ENCODE assay signal across 10 mouse cellular contexts in genomic region chr19:8755652-8756051, GRCm38 (mm10). TPM values are rescaled to one million over a fixed set of nuclear protein-coding genes. Genes with fewer than 3 reads are reported as not detected.
DNase-seq lines count a peak whose midpoint lies in the region; ATAC-seq and TF ChIP-seq lines count a peak whose summit lies in the region.
"Had no signal": no experiment of that assay in that cellular context is flagged by ENCODE, and none has a peak within 500 bp of the region (broad histone marks: within the 10 kb centered on the region; RNA-seq: fewer than 3 reads in every experiment).

No protein-coding gene starts in this region.

- peak overlapping the region; percentile 96; the same call in 1 of the 2 replicates for H3K4me3 ChIP-seq in lung, embryonic 14.5 days (ENCODE audit: low read depth, low read length)
- peak overlapping the region; percentile 96 for H3K4me3 ChIP-seq in embryonic facial prominence, embryonic 13.5 days
- H3K4me3 ChIP-seq in hindbrain, postnatal 0 days (ENCODE audit: low read length), result no peak overlapping the region
- H3K4me3 ChIP-seq in midbrain, embryonic 15.5 days, result no peak overlapping the region

- H3K4me2 ChIP-seq in lung, embryonic 14.5 days, result peak overlapping the region; percentile 61
- H3K4me2 ChIP-seq in embryonic facial prominence, embryonic 13.5 days, result peak overlapping the region; percentile 65
- H3K4me2 ChIP-seq in hindbrain, postnatal 0 days (ENCODE audit: low read depth, low read length), result peak overlapping the region; percentile 82; the same call in 1 of the 2 replicates
- H3K4me2 ChIP-seq in midbrain, embryonic 15.5 days, result peak overlapping the region; percentile 61; the same call in 1 of the 2 replicates

- no peaks in the 10 kb centered on the region for H3K9me3 ChIP-seq in lung, embryonic 14.5 days (ENCODE audit: low read depth, low read length)
- H3K9me3 ChIP-seq in embryonic facial prominence, embryonic 13.5 days, result no peaks in the 10 kb centered on the region
- H3K9me3 ChIP-seq in hindbrain, postnatal 0 days (ENCODE audit: low read length), result no peaks in the 10 kb centered on the region
- H3K9me3 ChIP-seq in midbrain, embryonic 15.5 days, result no peaks in the 10 kb centered on the region

- WGBS in lung, embryonic 14.5 days, result 61% methylated on average over 3 of the region's 3 CpGs
- WGBS in embryonic facial prominence, embryonic 13.5 days, result 81% methylated on average over 3 of the region's 3 CpGs
- 67% methylated on average over 3 of the region's 3 CpGs for WGBS in hindbrain, postnatal 0 days
- 80% methylated on average over 3 of the region's 3 CpGs for WGBS in midbrain, embryonic 15.5 days

- no peak for DNase-seq in lung, embryonic 14.5 days
- DNase-seq in lung, adult 18-20 months, result no peak
- no peak for DNase-seq in hindbrain, postnatal 0 days (ENCODE audit: low spot score)
- no peak for DNase-seq in spleen, adult 18-20 months
- DNase-seq in spleen, postnatal 4 days (ENCODE audit: low spot score in 2 of 2), result no peak
- DNase-seq: cerebellum, adult 18-20 months; thymus, adult 18-20 months had no signal

- peaks cover 38% of the 10 kb centered on the region for H3K36me3 ChIP-seq in lung, embryonic 14.5 days (ENCODE audit: insufficient read depth)
- H3K36me3 ChIP-seq in embryonic facial prominence, embryonic 13.5 days, result peaks cover 48% of the 10 kb centered on the region
- peaks cover 25% of the 10 kb centered on the region for H3K36me3 ChIP-seq in hindbrain, postnatal 0 days (ENCODE audit: insufficient read depth, low read length)
- H3K36me3 ChIP-seq in midbrain, embryonic 15.5 days (replicated peaks), result peaks cover 23% of the 10 kb centered on the region

- no peak for ATAC-seq in lung, embryonic 14.5 days (ENCODE audit: insufficient read depth)
- no peak for ATAC-seq in embryonic facial prominence, embryonic 13.5 days (ENCODE audit: insufficient number of reproducible peaks, insufficient read depth, low FRiP score, low TSS enrichment, low read depth)
- no peak for ATAC-seq in hindbrain, postnatal 0 days
- ATAC-seq in midbrain, embryonic 15.5 days (replicated peaks), result no peak
- ATAC-seq in megakaryocyte progenitor cell, adult 5-6 weeks (replicated peaks; ENCODE audit: poor library complexity), result no peak

- no peak overlapping the region for H3K27ac ChIP-seq in lung, embryonic 14.5 days (ENCODE audit: low read depth)
- no peak overlapping the region for H3K27ac ChIP-seq in embryonic facial prominence, embryonic 13.5 days
- H3K27ac ChIP-seq in hindbrain, postnatal 0 days, result no peak overlapping the region
- H3K27ac ChIP-seq in midbrain, embryonic 15.5 days, result no peak overlapping the region

- 0 out of 2 replicates have a peak, but pooled peaks cover 3% of the 10 kb centered on the region for H3K4me1 ChIP-seq in lung, embryonic 14.5 days (ENCODE audit: insufficient read depth)
- H3K4me1 ChIP-seq in embryonic facial prominence, embryonic 13.5 days, result peaks cover 23% of the 10 kb centered on the region
- H3K4me1 ChIP-seq in hindbrain, postnatal 0 days (ENCODE audit: insufficient read depth, low read length), result peaks cover 17% of the 10 kb centered on the region; the same call in 1 of the 2 replicates
- peaks cover 28% of the 10 kb centered on the region for H3K4me1 ChIP-seq in midbrain, embryonic 15.5 days

- no peaks in the 10 kb centered on the region for H3K27me3 ChIP-seq in lung, embryonic 14.5 days (ENCODE audit: insufficient read depth, low read length)
- no peaks in the 10 kb centered on the region for H3K27me3 ChIP-seq in embryonic facial prominence, embryonic 13.5 days
- H3K27me3 ChIP-seq in hindbrain, postnatal 0 days (ENCODE audit: insufficient read depth, low read length), result no peaks in the 10 kb centered on the region
- no peaks in the 10 kb centered on the region for H3K27me3 ChIP-seq in midbrain, embryonic 15.5 days (replicated peaks)

- TF ChIP-seq CTCF in lung, embryonic 14.5 days (IDR thresholded peaks at IDR 0.05; ENCODE audit: low read depth), result no peak
- TF ChIP-seq CTCF in hindbrain, postnatal 0 days (IDR thresholded peaks at IDR 0.05; ENCODE audit: low read depth), result no peak

- no peak overlapping the region for H3K9ac ChIP-seq in lung, embryonic 14.5 days
- H3K9ac ChIP-seq in embryonic facial prominence, embryonic 13.5 days, result no peak overlapping the region
- H3K9ac ChIP-seq in hindbrain, postnatal 0 days (replicated peaks; ENCODE audit: low read length), result no peak overlapping the region
- no peak overlapping the region for H3K9ac ChIP-seq in midbrain, embryonic 15.5 days

RNA-seq across cellular contexts. Expression of gene Nxf1, which starts 1.2 kb away (rescaled TPM):
- 195 and 197 TPM in 2 replicates for polyA plus RNA-seq in lung, embryonic 14.5 days (2014; fragmentation: Nextera tagmentation; extraction: Ambion mirVana)
- polyA plus RNA-seq in embryonic facial prominence, embryonic 13.5 days (2015; fragmentation: Nextera tagmentation; extraction: Ambion mirVana), result 199 and 230 TPM in 2 replicates
- total RNA-seq in hindbrain, postnatal 0 days (2014; rRNA removed), result 47.7 and 51.3 TPM in 2 replicates
- 88.3 and 89.5 TPM in 2 replicates for polyA plus RNA-seq in hindbrain, postnatal 0 days (2015; fragmentation: Nextera tagmentation; extraction: Ambion mirVana)
- polyA plus RNA-seq in midbrain, embryonic 15.5 days (2015; fragmentation: Nextera tagmentation; extraction: Ambion mirVana), result 161 and 171 TPM in 2 replicates
- total RNA-seq in megakaryocyte progenitor cell, adult 5-6 weeks (2015), result 339 and 367 TPM in 2 replicates
- 76.5 and 91.9 TPM in 2 replicates for total RNA-seq in megakaryocyte progenitor cell, adult 5-6 weeks (2017)

RNA-seq across cellular contexts. Expression of gene Stx5a, which starts 14.4 kb away (rescaled TPM):
- polyA plus RNA-seq in lung, embryonic 14.5 days (2014; fragmentation: Nextera tagmentation; extraction: Ambion mirVana), result 122 and 126 TPM in 2 replicates
- 182 and 184 TPM in 2 replicates for polyA plus RNA-seq in embryonic facial prominence, embryonic 13.5 days (2015; fragmentation: Nextera tagmentation; extraction: Ambion mirVana)
- 84.4 and 110 TPM in 2 replicates for total RNA-seq in hindbrain, postnatal 0 days (2014; rRNA removed)
- polyA plus RNA-seq in hindbrain, postnatal 0 days (2015; fragmentation: Nextera tagmentation; extraction: Ambion mirVana), result 95.3 and 104 TPM in 2 replicates
- polyA plus RNA-seq in midbrain, embryonic 15.5 days (2015; fragmentation: Nextera tagmentation; extraction: Ambion mirVana), result 121 and 123 TPM in 2 replicates
- 32.5 and 45.3 TPM in 2 replicates for total RNA-seq in megakaryocyte progenitor cell, adult 5-6 weeks (2015)
- 54.1 and 54.8 TPM in 2 replicates for total RNA-seq in megakaryocyte progenitor cell, adult 5-6 weeks (2017)

RNA-seq across cellular contexts. Expression of gene 1700092M07Rik, which starts 15.1 kb away (rescaled TPM):
- polyA plus RNA-seq in lung, embryonic 14.5 days (2014; fragmentation: Nextera tagmentation; extraction: Ambion mirVana), result 1.2 and 2.3 TPM in 2 replicates
- polyA plus RNA-seq in embryonic facial prominence, embryonic 13.5 days (2015; fragmentation: Nextera tagmentation; extraction: Ambion mirVana), result 2.2 and 2.7 TPM in 2 replicates
- total RNA-seq in hindbrain, postnatal 0 days (2014; rRNA removed), result not detected in 2 replicates
- polyA plus RNA-seq in hindbrain, postnatal 0 days (2015; fragmentation: Nextera tagmentation; extraction: Ambion mirVana), result 0.66 and 0.85 TPM in 2 replicates
- 1.5 and 1.7 TPM in 2 replicates for polyA plus RNA-seq in midbrain, embryonic 15.5 days (2015; fragmentation: Nextera tagmentation; extraction: Ambion mirVana)
- total RNA-seq in megakaryocyte progenitor cell, adult 5-6 weeks (2015), result 1.2 and 4.4 TPM in 2 replicates
- total RNA-seq in megakaryocyte progenitor cell, adult 5-6 weeks (2017), result not detected in 2 replicates

RNA-seq across cellular contexts. Expression of gene Tmem223, which starts 15.1 kb away (rescaled TPM):
- 166 and 207 TPM in 2 replicates for polyA plus RNA-seq in lung, embryonic 14.5 days (2014; fragmentation: Nextera tagmentation; extraction: Ambion mirVana)
- polyA plus RNA-seq in embryonic facial prominence, embryonic 13.5 days (2015; fragmentation: Nextera tagmentation; extraction: Ambion mirVana), result 211 and 227 TPM in 2 replicates
- 269 and 347 TPM in 2 replicates for total RNA-seq in hindbrain, postnatal 0 days (2014; rRNA removed)
- polyA plus RNA-seq in hindbrain, postnatal 0 days (2015; fragmentation: Nextera tagmentation; extraction: Ambion mirVana), result 233 and 258 TPM in 2 replicates
- 212 and 213 TPM in 2 replicates for polyA plus RNA-seq in midbrain, embryonic 15.5 days (2015; fragmentation: Nextera tagmentation; extraction: Ambion mirVana)
- 64.4 and 69.2 TPM in 2 replicates for total RNA-seq in megakaryocyte progenitor cell, adult 5-6 weeks (2015)
- total RNA-seq in megakaryocyte progenitor cell, adult 5-6 weeks (2017), result 36.2 and 37.0 TPM in 2 replicates

RNA-seq across cellular contexts. Expression of gene Tmem179b, which starts 18.6 kb away (rescaled TPM):
- polyA plus RNA-seq in lung, embryonic 14.5 days (2014; fragmentation: Nextera tagmentation; extraction: Ambion mirVana), result 67.7 and 72.3 TPM in 2 replicates
- 67.6 and 76.1 TPM in 2 replicates for polyA plus RNA-seq in embryonic facial prominence, embryonic 13.5 days (2015; fragmentation: Nextera tagmentation; extraction: Ambion mirVana)
- total RNA-seq in hindbrain, postnatal 0 days (2014; rRNA removed), result 29.5 and 31.0 TPM in 2 replicates
- 27.0 and 27.7 TPM in 2 replicates for polyA plus RNA-seq in hindbrain, postnatal 0 days (2015; fragmentation: Nextera tagmentation; extraction: Ambion mirVana)
- 27.1 and 31.8 TPM in 2 replicates for polyA plus RNA-seq in midbrain, embryonic 15.5 days (2015; fragmentation: Nextera tagmentation; extraction: Ambion mirVana)
- total RNA-seq in megakaryocyte progenitor cell, adult 5-6 weeks (2015), result 109 and 124 TPM in 2 replicates
- 73.9 and 87.1 TPM in 2 replicates for total RNA-seq in megakaryocyte progenitor cell, adult 5-6 weeks (2017)

Comparison
In these comparisons a context has a peak if more than half of its experiments do, and no peak if none do; other contexts are left out.
1. H3K4me3 ChIP-seq: peak in lung, embryonic 14.5 days (single experiment) and embryonic facial prominence, embryonic 13.5 days (single experiment); none in hindbrain, postnatal 0 days (single experiment) and midbrain, embryonic 15.5 days (single experiment).
2. Peak in every context shown above with its lines, with median percentiles within 50 percentile points of each other: H3K4me2 ChIP-seq.